Mouse (Mus musculus) right cerebral cortex, adult 2 months (tissue): ENCODE data around the gene Uts2r.

Experiments used
- DNase-seq, 2 experiments: peaks; one replicate each; pipeline ENCODE4 v3.0.0; 2021 to 2022; ENCODE audit warnings: low spot score in 2 of 2

Uts2r gene

GRCm38 (mm10) chr11:121163751-121164150 is 3.7 kb downstream of the Uts2r start:
- DNase-seq, result no peak

- DNase-seq, result no peak
These were observed 13.1 kb downstream of the Uts2r start for GRCm38 (mm10) chr11:121173203-121173602.

- no peak for DNase-seq
These were observed 14.2 kb downstream of the Uts2r start for GRCm38 (mm10) chr11:121174234-121174633.

- DNase-seq, result peak in 1 of 2 experiments; percentile 41
These were observed 16.5 kb downstream of the Uts2r start for GRCm38 (mm10) chr11:121176285-121177270.

- no peak for DNase-seq
These were observed 29.6 kb downstream of the Uts2r start for GRCm38 (mm10) chr11:121189681-121190080.

GRCm38 (mm10) chr11:121192742-121193141 is 32.7 kb downstream of the Uts2r start:
- no peak for DNase-seq

GRCm38 (mm10) chr11:121193415-121193814 is 33.3 kb downstream of the Uts2r start:
- peak in 1 of 2 experiments; percentile 17 for DNase-seq

- DNase-seq, result no peak
These were observed 38.6 kb downstream of the Uts2r start for GRCm38 (mm10) chr11:121198622-121199021.

- no peak for DNase-seq
These were observed 39.8 kb downstream of the Uts2r start for GRCm38 (mm10) chr11:121199851-121200250.

GRCm38 (mm10) chr11:121200781-121201180 is 40.7 kb downstream of the Uts2r start:
- no peak for DNase-seq

GRCm38 (mm10) chr11:121201436-121202198 is 41.5 kb downstream of the Uts2r start:
- DNase-seq, result peak; percentile 31 to 52

GRCm38 (mm10) chr11:121203859-121204160 is 43.7 kb downstream of the Uts2r start:
- no peak for DNase-seq

GRCm38 (mm10) chr11:121204161-121205006 is 44.3 kb downstream of the Uts2r start, which contains the start of the genes Hexdc and Ogfod3:
TSS of gene Hexdc (plus strand) at chr11:121204433.
TSS of gene Ogfod3 (minus strand) at chr11:121204711.
- peak; percentile 90 to 92 for DNase-seq
